Mouse (Mus musculus): Measurements from ENCODE around the gene Dlg3.

The Dlg3 gene

DNA sequence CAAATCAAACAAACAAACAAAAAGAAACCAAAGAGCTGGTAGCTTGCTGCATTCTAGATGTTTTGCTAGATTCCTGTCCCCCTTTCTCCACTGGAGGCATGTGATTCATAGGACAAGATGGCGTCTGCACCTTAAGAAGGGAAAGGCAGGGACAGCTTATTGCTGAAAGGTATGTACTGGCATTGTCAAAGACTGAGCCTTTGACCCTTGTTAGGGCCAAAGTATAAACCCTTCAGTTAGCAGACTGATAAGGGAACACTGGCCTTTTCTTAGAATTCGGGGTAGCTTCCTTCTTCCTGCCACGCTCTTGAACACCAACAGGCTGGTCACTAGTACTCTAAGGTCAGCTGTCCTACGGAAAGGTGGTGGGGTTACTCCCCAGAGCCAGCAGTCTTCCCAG, 29.8 kb downstream of the Dlg3 start:
- no peak for DNase-seq (ENCODE audit: low spot score in 2 of 2)

DNA sequence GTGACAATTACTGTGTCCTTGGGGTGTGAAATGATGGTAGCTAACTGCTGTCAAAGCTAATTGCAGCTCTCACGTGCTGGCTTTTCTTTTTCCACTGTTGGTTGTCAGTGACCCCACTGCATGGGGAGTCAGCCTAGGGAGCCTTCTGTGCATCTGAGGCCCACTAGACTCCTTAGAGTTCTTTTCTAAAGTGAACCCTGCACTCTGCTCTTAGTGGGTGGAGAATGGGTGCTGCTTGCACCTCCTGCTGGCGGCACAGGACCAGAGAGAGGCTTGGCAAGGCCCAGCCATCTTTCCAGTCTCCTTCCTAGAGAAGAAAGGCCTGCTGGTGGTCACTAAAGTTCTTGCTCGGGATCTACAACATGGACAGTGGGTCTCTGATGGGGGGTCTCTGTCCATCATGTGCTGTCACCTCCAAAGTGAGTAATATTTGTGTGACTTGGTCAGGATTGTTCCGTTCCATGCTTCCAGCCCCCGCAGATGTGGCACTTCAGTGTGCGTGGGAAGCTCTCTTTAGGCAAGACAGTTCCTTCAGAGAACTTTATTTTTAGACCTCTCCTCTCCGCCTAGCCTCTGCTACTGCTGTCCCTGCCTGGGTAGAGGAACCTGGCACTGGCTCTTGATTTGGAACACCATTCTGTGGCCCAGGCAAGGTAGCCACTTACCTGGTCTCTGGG, 30.5 kb downstream of the Dlg3 start:
- DNase-seq (ENCODE audit: low spot score in 2 of 2) = no peak

- no peak for DNase-seq (ENCODE audit: low spot score in 2 of 2)
Observed at GRCm38 (mm10) chrX:100800643-100801042, 33.1 kb downstream of the Dlg3 start.

DNA sequence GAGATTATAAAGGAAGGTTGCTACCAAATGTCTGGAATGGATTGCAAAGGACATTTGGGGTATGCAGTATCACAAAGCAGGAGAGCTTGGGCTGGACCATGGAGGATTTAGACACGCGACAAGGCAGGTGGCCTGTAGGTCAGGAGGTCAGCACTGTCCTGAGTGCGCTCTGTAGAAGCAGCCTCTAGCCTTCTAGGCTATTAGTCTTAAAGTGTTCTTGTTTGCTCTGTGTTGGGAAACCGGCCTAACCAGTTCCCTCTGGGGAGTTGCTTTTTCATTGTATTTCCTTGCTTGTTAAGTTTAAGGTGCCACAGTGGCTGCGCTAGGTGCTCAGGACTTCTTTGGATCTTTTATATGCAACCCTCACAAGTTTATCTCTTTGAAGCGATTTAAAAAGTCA, 34.5 kb downstream of the Dlg3 start:
- DNase-seq (ENCODE audit: low spot score in 2 of 2) = no peak

GRCm38 (mm10) chrX:100811129-100811528, 43.6 kb downstream of the Dlg3 start:
- DNase-seq (ENCODE audit: low spot score in 2 of 2) = no peak

DNA sequence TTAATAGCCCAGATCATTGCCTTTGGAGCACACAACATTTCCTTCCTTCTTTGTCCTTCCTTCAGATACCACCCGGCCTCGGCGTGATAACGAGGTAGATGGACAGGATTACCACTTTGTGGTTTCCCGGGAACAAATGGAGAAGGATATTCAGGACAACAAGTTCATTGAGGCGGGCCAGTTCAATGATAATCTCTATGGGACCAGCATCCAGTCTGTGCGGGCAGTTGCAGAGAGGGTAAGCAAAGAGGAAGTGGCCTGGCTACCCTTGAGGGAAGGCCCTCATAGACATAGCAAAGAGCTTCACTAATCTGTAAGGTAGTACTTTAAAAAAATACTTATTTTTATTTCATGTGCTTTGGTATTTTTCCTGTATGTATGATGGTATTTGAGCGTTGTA, 46.6 kb downstream of the Dlg3 start:
- no peak for DNase-seq (ENCODE audit: low spot score in 2 of 2)

- no peak for DNase-seq (ENCODE audit: low spot score in 2 of 2)
Observed at GRCm38 (mm10) chrX:100815766-100816165, 48.2 kb downstream of the Dlg3 start.

DNA sequence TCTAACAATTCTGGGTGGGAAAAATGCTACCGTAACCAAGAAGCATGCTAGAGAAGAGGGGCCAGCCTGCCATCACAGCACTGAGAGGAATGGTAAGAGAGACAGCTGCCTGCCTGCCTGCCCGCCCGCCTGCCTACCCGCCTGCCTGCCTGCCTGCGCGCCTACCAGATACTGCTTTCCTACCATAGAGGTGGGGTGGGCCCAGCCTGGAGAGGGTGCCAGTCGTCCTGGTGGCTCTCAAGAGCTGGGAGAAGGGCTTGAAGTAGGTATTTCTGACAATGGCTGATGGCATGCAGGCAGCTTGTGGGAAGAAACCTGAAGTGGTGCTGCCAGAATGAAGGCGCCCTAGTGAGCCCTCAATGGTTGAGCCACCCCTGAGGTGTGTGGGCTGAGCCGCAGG, 51.2 kb downstream of the Dlg3 start:
- no peak for DNase-seq (ENCODE audit: low spot score in 2 of 2)

DNA sequence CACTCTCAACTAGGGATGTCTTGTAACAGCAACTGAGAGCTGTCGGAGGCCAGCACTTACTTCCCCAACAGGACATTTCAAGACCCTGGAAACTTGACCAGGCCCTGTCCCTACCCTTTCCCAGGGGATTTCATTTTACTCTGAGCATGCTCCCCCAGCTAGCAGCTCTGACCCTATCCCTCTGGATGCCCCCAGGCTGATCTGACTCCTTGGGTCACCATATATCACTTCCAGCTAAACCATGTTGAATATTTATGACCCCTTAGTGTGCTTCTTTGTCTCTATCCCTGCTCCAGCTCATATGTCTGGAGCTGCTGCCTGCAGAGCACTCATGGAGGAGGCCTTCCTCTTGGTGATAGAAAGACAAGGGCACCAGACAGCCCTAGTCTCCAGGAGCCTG, 53.6 kb downstream of the Dlg3 start:
- DNase-seq (ENCODE audit: low spot score in 2 of 2) = no peak

GRCm38 (mm10) chrX:100825557-100825956, 58.0 kb downstream of the Dlg3 start:
- DNase-seq (ENCODE audit: low spot score in 2 of 2) = no peak

- no peak for DNase-seq (ENCODE audit: low spot score in 2 of 2)
Observed at GRCm38 (mm10) chrX:100832806-100833205, 65.3 kb downstream of the Dlg3 start.

DNA sequence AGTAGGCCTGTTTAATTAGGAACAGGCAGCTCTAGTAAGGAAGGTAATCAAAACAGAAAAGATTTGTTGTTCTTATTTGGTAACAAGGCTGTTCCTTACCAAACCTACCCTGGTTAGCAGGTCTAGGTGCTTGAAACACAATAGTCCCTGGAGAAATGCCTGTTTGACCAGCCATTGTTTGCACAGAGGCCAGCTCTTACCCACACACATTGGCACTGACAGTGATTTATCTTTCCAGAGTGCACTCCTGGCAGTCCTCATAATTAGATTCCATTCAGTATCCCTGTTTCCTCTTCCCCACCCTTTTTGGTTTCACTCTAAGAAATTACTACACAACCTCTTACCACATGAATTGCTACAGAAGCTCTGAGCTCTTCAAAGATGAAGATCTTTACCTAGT, 71.7 kb downstream of the Dlg3 start:
- DNase-seq (ENCODE audit: low spot score in 2 of 2) = no peak
